Mouse (Mus musculus): Measurements from ENCODE around the gene Ifitm6. TPM values are rescaled to one million over a fixed set of nuclear protein-coding genes. Genes with fewer than 3 reads are reported as not detected.

Gene Ifitm6
- polyA plus RNA-seq, 1 experiment = 3.1 TPM

GRCm38 (mm10) chr7:140967862-140968591 is 49.7 kb downstream of the Ifitm6 start:
- Histone ChIP-seq H3K4me1 (ENCODE audit: control insufficient read depth, insufficient read depth, insufficient read length, low read length) (peaks cover 3% of the 10 kb centered on the region), H3K36me3 (ENCODE audit: control insufficient read depth, insufficient read depth, low read length) (no peaks in the 10 kb centered on the region), H3K4me3 (ENCODE audit: low read depth, low read length) (peak overlapping the region; percentile 41), H3K27ac (ENCODE audit: insufficient read depth, low read depth, low read length) (peak overlapping the region; percentile 79), H3K27me3 (ENCODE audit: control insufficient read depth, insufficient read depth, low read length) (no peaks in the 10 kb centered on the region)
- WGBS = 59% methylated on average over 14 of the region's 14 CpGs
- TF ChIP-seq CTCF (IDR thresholded peaks at IDR 0.05; ENCODE audit: extremely low read depth, insufficient read length, insufficient replicate concordance, low read depth, low read length) (no peak), POLR2A (IDR thresholded peaks at IDR 0.05; ENCODE audit: low read depth, low read length) (no peak)

DNA sequence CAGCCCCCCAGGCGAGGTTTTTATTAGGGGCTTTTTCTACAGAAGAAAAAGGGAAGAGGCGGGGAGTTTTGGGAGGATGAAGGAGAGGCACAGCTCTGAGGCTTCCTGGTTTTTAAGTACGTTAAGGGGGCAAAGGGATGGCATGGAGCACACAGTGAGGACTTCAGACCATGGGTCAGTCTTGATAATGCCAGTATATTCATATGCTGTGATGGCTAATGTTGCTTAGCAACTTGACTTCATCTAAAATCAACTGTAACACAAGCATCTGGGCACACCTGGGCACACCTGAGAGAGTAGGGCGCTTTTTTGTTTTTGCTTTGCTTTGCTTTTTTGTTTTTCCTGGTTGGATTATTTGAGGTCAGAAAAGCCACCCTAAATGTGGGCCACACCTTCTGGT is 50.8 kb downstream of the Ifitm6 start, which contains the start of gene Ifitm1:
Gene Ifitm1 (plus strand): TSS at position 301 of the 400 bp plus-strand sequence.
- 0 out of 2 replicates have a peak within 1 kb of the TSS, but pooled peaks have one; percentile 79 for H3K27ac ChIP-seq (ENCODE audit: insufficient read depth, low read depth, low read length)
- no peaks in the 10 kb centered on the region for H3K36me3 ChIP-seq (ENCODE audit: control insufficient read depth, insufficient read depth, low read length)
- no peaks in the 10 kb centered on the region for H3K27me3 ChIP-seq (ENCODE audit: control insufficient read depth, insufficient read depth, low read length)
- WGBS = 89% methylated on average over 4 of the region's 4 CpGs
- H3K4me3 ChIP-seq (ENCODE audit: low read depth, low read length) = peak within 1 kb of the TSS; percentile 41
- H3K4me1 ChIP-seq (ENCODE audit: control insufficient read depth, insufficient read depth, insufficient read length, low read length) = peaks cover 3% of the 10 kb centered on the region
- TF ChIP-seq CTCF (IDR thresholded peaks at IDR 0.05; ENCODE audit: extremely low read depth, insufficient read length, insufficient replicate concordance, low read depth, low read length) (no peak), POLR2A (IDR thresholded peaks at IDR 0.05; ENCODE audit: low read depth, low read length) (no peak)

Other genes with a start within 250 kb of the Ifitm6 start
- gene Syce1, start 230.1 kb downstream of the Ifitm6 start, polyA plus RNA-seq (2012; rRNA removed) = not detected in 2 replicates
- not detected in 2 replicates for gene Zfp941, start 195.7 kb downstream of the Ifitm6 start, polyA plus RNA-seq (2012; rRNA removed)
- gene Urah, start 182.9 kb downstream of the Ifitm6 start, polyA plus RNA-seq (2012; rRNA removed) = 36.7 and 37.3 TPM in 2 replicates
- gene Scgb1c1, start 172.4 kb downstream of the Ifitm6 start, polyA plus RNA-seq (2012; rRNA removed) = not detected in 2 replicates
- gene Odf3, start 170.1 kb downstream of the Ifitm6 start, polyA plus RNA-seq (2012; rRNA removed) = not detected in 2 replicates
- gene Gm45785, start 161.6 kb downstream of the Ifitm6 start, polyA plus RNA-seq (2012; rRNA removed) = not detected in 2 replicates
- gene Ric8a, start 161.0 kb downstream of the Ifitm6 start, polyA plus RNA-seq (2012; rRNA removed) = 47.5 and 95.5 TPM in 2 replicates
- 10.4 and 17.1 TPM in 2 replicates for gene Bet1l, start 160.3 kb downstream of the Ifitm6 start, polyA plus RNA-seq (2012; rRNA removed)
- gene Psmd13, start 136.0 kb downstream of the Ifitm6 start, polyA plus RNA-seq (2012; rRNA removed) = 33.5 and 55.7 TPM in 2 replicates
- 13.6 and 20.4 TPM in 2 replicates for gene Sirt3, start 135.6 kb downstream of the Ifitm6 start, polyA plus RNA-seq (2012; rRNA removed)
- 1.1 and 1.2 TPM in 2 replicates for gene Cox8b, start 117.5 kb downstream of the Ifitm6 start, polyA plus RNA-seq (2012; rRNA removed)
- gene Nlrp6, start 97.0 kb downstream of the Ifitm6 start, polyA plus RNA-seq (2012; rRNA removed) = 45.0 and 110 TPM in 2 replicates
- gene Pgghg, start 76.5 kb downstream of the Ifitm6 start, polyA plus RNA-seq (2012; rRNA removed) = 10.8 and 15.1 TPM in 2 replicates
- 0.56 and 0.87 TPM in 2 replicates for gene Ifitm5, start 67.6 kb downstream of the Ifitm6 start, polyA plus RNA-seq (2012; rRNA removed)
- gene Gm45717, start 62.0 kb downstream of the Ifitm6 start, polyA plus RNA-seq (2012; rRNA removed) = 1.1 TPM in 1 of 2 replicates, not detected in the other
- 263 and 363 TPM in 2 replicates for gene Ifitm2, start 61.9 kb downstream of the Ifitm6 start, polyA plus RNA-seq (2012; rRNA removed)
- 107 and 120 TPM in 2 replicates for gene Ifitm1, start 50.7 kb downstream of the Ifitm6 start, polyA plus RNA-seq (2012; rRNA removed)
- gene Ifitm3, start 7.2 kb downstream of the Ifitm6 start, polyA plus RNA-seq (2012; rRNA removed) = 101 and 147 TPM in 2 replicates
- gene Gm17387, start 11.2 kb upstream of the Ifitm6 start, polyA plus RNA-seq (2012; rRNA removed) = not detected in 2 replicates
- 5.4 and 15.8 TPM in 2 replicates for gene B4galnt4, start 43.2 kb upstream of the Ifitm6 start, polyA plus RNA-seq (2012; rRNA removed)
- gene Pkp3, start 60.3 kb upstream of the Ifitm6 start, polyA plus RNA-seq (2012; rRNA removed) = 87.5 and 236 TPM in 2 replicates
- 19.8 and 38.3 TPM in 2 replicates for gene Sigirr, start 82.6 kb upstream of the Ifitm6 start, polyA plus RNA-seq (2012; rRNA removed)
- gene Ano9, start 99.9 kb upstream of the Ifitm6 start, polyA plus RNA-seq (2012; rRNA removed) = 38.2 and 74.3 TPM in 2 replicates
- 17.5 and 26.3 TPM in 2 replicates for gene Ptdss2, start 104.5 kb upstream of the Ifitm6 start, polyA plus RNA-seq (2012; rRNA removed)
- 113 and 162 TPM in 2 replicates for gene Rnh1, start 154.9 kb upstream of the Ifitm6 start, polyA plus RNA-seq (2012; rRNA removed)
- 49.1 and 67.1 TPM in 2 replicates for gene Hras, start 176.1 kb upstream of the Ifitm6 start, polyA plus RNA-seq (2012; rRNA removed)
- 4.0 and 7.4 TPM in 2 replicates for gene Lrrc56, start 176.2 kb upstream of the Ifitm6 start, polyA plus RNA-seq (2012; rRNA removed)
- gene Lmntd2, start 196.2 kb upstream of the Ifitm6 start, polyA plus RNA-seq (2012; rRNA removed) = 4.9 and 8.1 TPM in 2 replicates
- gene Rassf7, start 197.9 kb upstream of the Ifitm6 start, polyA plus RNA-seq (2012; rRNA removed) = 115 and 258 TPM in 2 replicates
- 21.3 and 34.2 TPM in 2 replicates for gene Phrf1, start 210.9 kb upstream of the Ifitm6 start, polyA plus RNA-seq (2012; rRNA removed)
- 91.6 and 484 TPM in 2 replicates for gene Irf7, start 248.6 kb upstream of the Ifitm6 start, polyA plus RNA-seq (2012; rRNA removed)